Mouse (Mus musculus): ENCODE results near the gene Canx.
"Not testable (repeated sequence)": the region's sequence is repeated elsewhere in the genome, so short reads cannot be mapped to it uniquely, and the experiment has no call there.

The Canx gene

DNA sequence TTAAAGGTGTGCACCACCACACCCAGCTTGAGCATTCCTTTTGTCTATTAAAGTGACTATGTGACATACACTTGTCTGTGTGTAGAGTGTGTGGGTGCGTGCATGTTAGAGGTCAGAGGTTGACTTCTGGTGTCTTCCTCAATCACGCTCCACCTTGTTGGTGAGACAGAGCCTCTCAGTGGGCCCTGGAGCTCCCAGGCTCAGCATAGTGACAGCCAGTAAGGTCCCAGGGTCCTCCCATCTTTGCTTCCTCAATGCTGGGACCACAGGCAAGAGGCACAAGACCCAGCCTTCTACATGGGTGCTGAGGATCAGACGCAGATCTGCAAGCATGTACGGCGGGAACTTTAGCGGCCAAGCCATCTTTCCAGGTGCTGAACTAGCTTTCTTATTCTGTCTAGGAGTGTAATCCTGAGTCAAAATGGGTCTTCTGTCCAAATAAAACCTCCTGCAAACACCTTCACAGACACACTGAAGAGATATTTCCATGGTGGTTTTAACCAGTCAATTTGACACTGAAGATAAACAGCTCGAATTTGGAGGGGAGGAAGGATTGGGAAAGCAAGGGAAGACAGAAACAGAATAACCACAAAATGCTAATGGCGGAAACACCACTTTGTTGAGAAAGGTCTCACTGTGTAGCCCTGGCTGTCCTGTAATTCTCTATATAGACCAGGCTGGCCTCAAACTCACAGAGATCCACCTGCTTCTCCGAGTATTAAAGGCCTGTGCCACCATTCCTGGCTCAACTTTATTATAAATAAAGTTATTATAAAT, 21.0 kb upstream of the Canx start:
- in situ Hi-C loops (cut with MboI; ENCODE audit: low pct_unique_long_range_greater_than_20kb in 1 of 2, low sequenced_read_pairs in 2 of 2, unreplicated experiment in 1 of 2), result no loop called here

DNA sequence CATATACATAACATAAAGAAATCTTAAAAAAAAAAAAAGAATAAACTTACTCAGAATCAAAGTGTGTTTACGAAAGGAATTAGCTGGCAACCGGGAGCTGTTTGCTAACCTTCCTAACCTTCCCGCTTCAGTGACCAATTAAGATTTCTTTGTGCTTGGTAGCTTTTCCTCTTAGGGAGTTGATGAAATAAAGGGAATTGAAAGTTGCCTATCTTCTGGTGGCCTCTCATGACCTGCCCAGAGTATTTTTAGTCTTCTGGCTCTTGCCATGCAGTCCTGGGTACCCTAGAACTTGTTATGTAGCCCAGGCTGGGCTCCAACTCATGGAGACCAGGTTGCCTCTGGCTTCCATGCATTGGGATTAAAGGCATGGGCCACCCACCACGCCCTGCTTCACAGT, 20.0 kb upstream of the Canx start:
- in situ Hi-C loops (cut with MboI; ENCODE audit: low pct_unique_long_range_greater_than_20kb in 1 of 2, low sequenced_read_pairs in 2 of 2, unreplicated experiment in 1 of 2), result no loop called here

DNA sequence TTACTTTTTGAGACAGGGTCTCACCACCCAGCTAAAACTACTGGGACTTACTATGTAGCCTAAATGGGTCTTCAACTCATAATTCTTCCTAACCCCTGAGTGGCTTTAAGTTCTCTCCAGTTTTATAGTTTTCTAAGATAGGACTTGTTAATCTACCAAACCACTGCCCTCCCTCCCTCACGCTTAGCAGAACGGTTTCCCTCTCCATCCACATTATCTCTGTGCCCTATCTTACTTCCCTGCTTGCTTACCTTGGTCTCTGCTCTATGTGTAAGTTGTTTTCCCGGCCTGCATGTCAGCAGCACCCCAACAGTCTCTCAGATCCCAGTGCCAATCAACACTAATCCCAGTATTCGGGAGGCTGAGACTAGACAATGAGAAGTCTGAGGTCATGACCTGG, 11.4 kb upstream of the Canx start:
- in situ Hi-C loops (cut with MboI; ENCODE audit: low pct_unique_long_range_greater_than_20kb in 1 of 2, low sequenced_read_pairs in 2 of 2, unreplicated experiment in 1 of 2), result no loop called here

DNA sequence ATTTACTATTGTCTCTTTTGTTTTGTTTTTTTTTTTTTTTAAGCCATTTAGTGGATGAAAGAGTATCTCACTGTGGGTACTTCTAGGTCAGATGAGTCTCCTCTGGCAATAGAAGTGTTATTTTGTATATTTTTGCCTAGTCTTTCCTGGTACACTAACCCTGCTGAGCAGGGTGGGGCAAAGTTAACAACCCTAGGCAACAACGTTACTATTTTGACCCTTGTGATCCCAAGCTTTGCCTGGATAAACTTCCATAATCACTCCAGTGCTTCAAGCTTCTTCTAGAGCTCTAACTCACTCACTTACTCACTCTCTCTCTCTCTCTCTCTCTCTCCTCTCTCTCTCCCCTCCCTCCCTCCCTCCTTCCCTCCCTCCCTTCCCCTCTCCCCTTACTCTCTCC, 10.7 kb upstream of the Canx start:
- in situ Hi-C loops (cut with MboI; ENCODE audit: low pct_unique_long_range_greater_than_20kb in 1 of 2, low sequenced_read_pairs in 2 of 2, unreplicated experiment in 1 of 2), result no loop called here

DNA sequence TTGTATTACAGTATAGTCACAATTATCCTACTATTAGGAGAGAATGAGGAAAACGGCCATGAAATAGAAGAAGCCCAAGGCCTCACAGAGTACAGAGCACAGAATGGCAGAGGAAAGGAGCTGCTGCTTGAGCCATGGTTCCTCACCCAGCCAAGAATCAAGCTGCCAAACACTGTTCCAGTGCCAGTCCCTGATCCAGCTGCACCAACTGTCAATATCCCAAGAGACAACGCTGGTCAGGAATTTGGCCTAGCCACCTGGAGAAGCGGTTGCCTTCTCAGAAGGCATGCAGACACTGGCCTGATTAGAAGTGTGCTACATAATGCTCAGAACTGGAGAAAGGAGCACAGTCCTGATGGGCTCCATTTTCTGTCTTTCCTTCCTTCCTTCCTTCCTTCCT, 7.7 kb upstream of the Canx start:
- in situ Hi-C loops (cut with MboI; ENCODE audit: low pct_unique_long_range_greater_than_20kb in 1 of 2, low sequenced_read_pairs in 2 of 2, unreplicated experiment in 1 of 2), result no loop called here

DNA sequence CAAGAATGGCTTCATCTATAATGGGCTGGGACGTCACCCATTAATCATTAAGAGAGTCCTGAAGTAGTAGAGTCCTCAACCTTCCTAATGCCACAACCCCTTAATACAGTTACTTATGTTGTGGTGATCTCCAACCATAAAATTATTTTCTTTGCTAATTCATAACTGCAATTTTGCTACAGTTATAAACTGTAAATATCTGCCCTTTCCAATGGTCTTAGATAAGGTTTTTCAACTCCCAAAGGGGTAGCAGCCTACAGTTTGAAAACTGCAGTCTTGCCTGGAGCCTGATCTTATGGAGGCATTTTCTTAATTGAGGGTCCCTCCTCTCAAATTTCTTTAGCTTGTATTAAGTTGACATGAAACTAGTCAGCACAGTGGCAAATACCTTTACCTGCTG, 3.9 kb upstream of the Canx start:
- in situ Hi-C loops (cut with MboI; ENCODE audit: low pct_unique_long_range_greater_than_20kb in 1 of 2, low sequenced_read_pairs in 2 of 2, unreplicated experiment in 1 of 2), result no loop called here

DNA sequence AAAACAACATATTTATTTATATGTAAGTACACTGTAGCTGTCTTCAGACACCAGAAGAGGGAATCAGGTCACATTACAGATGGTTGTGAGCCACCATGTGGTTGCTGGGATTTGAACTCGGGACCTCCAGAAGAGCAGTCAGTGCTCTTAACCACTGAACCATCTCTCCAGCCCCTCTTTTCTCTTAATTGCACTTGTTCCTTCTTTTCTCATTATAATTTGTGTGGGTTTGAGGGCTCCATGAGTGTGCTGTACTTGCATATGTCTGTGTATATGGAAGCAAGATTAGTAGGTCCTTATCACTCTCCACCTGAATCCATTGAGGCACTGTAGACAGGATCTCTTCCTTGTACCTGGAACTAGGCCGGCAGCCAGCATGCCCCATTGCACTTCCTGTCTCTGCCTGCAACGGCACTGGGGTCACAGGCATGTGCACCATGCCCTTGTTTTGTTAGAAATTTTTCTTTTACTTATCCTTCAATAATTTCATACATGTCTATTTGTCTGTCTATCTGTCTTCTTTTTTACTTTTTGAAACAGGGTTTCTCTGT, 2.7 kb upstream of the Canx start:
- in situ Hi-C loops (cut with MboI; ENCODE audit: low pct_unique_long_range_greater_than_20kb in 1 of 2, low sequenced_read_pairs in 2 of 2, unreplicated experiment in 1 of 2), result no loop called here

DNA sequence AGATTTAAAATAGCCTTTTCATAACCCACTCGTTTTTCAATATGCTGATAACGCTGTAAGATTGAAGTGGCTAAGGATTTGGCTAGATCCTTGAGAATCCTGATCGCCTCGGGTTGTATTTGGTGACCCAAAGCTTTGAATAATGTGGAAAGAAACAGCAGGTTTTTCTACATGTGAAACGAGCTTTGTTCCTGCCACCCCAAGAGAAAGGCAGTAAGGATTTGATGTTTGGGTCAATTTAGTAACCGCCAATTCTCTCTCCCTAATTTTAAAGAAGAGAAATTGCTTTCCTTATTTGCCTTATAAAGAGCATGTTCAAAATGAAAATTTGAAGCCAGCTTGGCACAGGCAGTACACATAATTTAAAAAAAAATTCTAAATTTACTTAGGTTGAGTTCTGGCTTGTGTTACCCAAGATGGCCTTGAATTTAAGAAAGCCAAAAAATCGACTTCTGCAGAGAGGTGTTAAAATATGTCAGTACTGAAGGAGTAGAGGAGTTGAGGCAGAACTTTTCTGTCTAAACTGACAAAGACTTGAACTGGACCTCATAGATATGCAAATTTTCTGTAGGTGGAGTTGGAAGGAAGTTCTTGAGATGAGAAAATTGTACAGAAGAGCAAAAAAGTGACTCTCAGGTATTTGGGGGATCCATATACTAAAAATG, 961 bp upstream of the Canx start:
- in situ Hi-C loops (cut with MboI; ENCODE audit: low pct_unique_long_range_greater_than_20kb in 1 of 2, low sequenced_read_pairs in 2 of 2, unreplicated experiment in 1 of 2), result no loop called here

DNA sequence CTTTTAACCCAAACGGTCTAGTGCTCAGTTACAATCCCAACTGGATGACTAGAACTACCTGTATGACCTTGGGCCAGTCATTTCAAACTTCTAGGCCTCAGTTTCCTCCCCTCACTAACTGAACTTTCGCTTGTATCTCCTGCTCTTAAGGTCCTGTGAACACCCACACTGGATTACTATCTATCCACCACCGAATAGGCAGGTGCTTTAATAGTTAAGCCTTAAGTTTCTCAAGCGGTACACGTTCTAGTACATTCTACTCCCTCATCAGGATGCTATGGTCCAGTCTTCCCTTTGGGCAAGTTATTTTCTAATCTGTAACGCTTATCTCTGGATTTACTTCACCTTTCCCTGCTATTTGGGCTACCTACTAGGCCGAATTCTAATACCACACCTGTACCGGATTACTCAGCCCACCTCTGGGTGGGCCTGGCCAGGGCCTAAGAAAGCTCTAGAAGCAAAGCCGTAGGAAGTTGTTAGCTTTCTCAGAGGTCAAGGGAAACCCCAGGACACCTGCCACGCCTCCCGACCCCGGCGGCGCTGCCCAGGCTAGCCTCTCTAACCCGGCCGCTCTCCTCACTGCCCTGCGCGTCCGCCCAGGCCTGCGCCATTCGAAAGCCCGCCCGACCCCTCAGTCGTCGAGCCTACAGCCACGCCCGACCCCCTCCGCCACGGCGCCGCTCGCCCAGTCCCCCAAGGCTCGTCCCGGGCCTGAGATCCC, 562 bp downstream of the Canx start:
- in situ Hi-C loops (cut with MboI; ENCODE audit: low pct_unique_long_range_greater_than_20kb in 1 of 2, low sequenced_read_pairs in 2 of 2, unreplicated experiment in 1 of 2), result no loop called here

DNA sequence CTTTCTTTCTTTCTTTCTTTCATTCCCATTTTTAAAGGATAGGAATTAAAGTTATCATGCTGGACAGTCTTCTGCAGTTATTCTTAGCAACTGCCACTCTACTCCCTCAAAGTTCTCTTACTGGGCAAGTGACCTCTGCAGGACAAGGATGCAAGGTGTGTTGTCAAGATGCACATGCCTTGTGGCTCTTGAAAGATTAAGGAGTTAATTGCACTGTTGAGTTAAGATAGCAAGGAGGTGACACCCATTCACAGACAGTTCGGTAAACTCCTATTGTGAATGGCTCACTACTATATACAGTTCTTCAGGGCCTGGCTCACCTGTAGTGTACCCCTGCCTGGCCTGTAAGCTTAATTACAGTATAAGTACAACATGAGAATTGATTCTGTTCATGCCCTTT, 1.6 kb downstream of the Canx start:
- in situ Hi-C loops (cut with MboI; ENCODE audit: low pct_unique_long_range_greater_than_20kb in 1 of 2, low sequenced_read_pairs in 2 of 2, unreplicated experiment in 1 of 2), result no loop called here

DNA sequence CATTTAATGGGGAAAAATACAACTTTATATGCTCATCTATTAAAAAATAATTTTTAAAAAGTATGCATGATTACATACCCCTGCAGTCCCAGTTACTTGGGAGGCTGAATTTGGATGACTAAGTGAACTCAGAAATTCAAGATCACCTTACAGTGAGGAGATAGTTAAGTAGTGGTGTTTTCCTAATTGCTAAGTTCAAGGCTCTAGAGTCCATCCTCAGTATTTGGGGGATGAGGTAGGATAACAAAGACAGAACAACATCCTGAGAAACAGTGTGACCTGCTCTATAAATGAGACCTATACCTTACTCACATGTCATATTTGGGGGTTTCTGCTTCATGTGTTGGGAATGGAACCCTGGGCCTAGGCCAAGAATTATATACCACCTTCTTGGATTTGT, 3.1 kb downstream of the Canx start:
- in situ Hi-C loops (cut with MboI; ENCODE audit: low pct_unique_long_range_greater_than_20kb in 1 of 2, low sequenced_read_pairs in 2 of 2, unreplicated experiment in 1 of 2), result no loop called here

DNA sequence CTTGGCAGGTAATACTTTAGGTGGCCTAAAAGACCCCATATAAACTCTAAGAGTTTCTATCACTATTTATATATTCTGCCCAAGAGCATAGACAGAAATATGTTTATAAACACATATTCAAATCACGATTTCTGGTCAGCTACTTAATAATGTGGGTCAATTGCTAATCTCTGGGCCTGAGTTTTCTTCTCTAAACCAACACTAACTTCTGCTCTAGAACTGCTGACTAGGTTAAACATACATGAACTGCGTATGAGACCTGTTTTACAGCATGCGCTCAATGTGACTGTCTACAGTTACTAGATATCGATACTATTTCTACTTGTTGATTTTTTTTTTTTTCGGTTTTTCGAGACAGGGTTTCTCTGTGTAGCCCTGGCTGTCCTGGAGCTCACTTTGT, 4.2 kb downstream of the Canx start:
- in situ Hi-C loops (cut with MboI; ENCODE audit: low pct_unique_long_range_greater_than_20kb in 1 of 2, low sequenced_read_pairs in 2 of 2, unreplicated experiment in 1 of 2), result no loop called here

DNA sequence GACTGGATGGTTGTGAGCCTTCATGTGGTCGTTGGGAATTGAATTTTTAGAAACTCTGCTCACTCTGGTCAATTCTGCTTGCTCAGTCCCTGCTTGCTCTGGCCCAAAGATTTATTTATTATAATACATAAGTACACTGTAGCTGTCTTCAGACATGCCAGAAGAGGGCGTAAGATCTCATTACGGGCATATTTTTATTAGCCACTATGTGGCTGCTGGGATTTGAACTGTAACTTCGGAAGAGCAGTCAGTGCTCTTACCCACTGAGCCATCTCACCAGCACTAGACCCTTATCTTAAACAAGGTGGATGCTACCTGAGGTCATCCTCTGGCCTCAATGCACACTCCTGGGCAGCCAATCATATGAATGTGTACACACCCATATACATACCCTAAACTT, 6.1 kb downstream of the Canx start:
- in situ Hi-C loops (cut with MboI; ENCODE audit: low pct_unique_long_range_greater_than_20kb in 1 of 2, low sequenced_read_pairs in 2 of 2, unreplicated experiment in 1 of 2), result not testable (repeated sequence)

DNA sequence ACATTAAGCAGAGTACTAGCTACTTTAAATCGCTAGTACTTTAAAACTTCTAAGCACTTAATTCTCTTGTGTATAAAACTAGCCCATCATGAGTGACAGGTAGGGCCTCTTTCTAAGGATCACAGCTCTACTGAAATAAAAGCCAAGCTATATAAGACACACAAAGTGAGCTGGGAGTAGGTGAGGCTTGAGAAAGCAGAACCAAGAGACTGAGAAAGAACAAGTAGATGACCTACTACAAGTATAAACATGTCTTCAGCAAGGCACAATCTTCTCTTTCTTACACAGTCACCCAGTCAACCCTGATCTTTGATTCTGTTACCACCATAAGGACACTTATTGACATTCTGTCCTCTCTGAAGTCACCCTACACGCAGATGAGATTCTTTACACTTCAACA, 12.7 kb downstream of the Canx start:
- in situ Hi-C loops (cut with MboI; ENCODE audit: low pct_unique_long_range_greater_than_20kb in 1 of 2, low sequenced_read_pairs in 2 of 2, unreplicated experiment in 1 of 2), result no loop called here

DNA sequence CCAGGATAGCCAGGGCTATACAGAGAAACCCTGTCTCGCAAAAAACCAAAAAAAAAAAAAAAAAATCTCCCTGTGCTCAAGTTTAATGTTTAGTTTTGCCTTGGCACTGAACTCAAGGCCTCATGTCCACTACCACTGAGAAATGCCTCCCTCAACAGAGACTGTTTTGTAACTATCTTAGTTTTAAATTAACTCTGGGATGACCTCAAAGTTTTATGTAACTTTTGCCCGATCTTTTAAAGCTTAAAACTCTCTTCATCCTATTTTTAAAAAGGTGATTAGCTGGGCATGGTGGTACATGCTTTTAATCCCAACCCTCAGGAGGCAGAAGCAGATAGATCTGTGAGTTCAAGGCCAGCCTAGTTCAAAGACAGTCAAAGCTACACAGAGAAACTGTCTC, 22.1 kb downstream of the Canx start:
- in situ Hi-C loops (cut with MboI; ENCODE audit: low pct_unique_long_range_greater_than_20kb in 1 of 2, low sequenced_read_pairs in 2 of 2, unreplicated experiment in 1 of 2), result no loop called here

DNA sequence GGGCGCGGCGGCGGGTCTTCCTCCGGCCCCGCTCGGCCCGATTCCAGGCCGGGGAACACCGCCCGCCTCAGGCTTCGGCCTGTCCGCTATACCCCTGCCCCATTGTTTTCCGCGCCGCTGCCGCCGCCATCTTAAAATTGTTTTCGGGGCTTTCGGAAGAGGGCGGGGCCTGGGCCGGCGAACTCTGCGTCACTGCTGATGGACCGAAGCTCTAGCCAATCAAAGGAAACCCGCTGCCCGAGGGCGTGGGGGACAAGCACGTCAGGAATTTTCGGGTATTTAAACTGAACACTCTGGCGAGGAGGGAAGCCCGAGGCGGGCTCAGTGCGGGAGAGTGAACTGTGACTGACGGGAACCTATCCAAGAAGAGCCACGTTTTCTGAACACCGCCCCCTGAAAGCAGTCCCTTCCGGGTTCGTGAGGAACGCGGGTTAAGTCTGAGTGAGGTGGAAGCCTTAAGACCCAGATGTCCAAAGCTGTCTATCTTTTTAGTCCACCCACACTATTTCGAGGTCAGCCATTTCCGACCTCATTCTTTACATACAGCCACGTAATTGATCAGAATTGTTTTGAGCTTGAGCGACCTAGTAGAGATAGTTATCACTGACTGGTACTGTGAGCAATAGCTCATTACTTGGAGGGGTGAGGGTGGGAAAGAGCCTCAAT, 33.1 kb downstream of the Canx start, which contains the start of gene Maml1:
Gene Maml1, minus strand, starts transcription at position 122 of the 666 bp plus-strand sequence.
- in situ Hi-C loops (cut with MboI; ENCODE audit: low pct_unique_long_range_greater_than_20kb in 1 of 2, low sequenced_read_pairs in 2 of 2, unreplicated experiment in 1 of 2), result no loop called here

DNA sequence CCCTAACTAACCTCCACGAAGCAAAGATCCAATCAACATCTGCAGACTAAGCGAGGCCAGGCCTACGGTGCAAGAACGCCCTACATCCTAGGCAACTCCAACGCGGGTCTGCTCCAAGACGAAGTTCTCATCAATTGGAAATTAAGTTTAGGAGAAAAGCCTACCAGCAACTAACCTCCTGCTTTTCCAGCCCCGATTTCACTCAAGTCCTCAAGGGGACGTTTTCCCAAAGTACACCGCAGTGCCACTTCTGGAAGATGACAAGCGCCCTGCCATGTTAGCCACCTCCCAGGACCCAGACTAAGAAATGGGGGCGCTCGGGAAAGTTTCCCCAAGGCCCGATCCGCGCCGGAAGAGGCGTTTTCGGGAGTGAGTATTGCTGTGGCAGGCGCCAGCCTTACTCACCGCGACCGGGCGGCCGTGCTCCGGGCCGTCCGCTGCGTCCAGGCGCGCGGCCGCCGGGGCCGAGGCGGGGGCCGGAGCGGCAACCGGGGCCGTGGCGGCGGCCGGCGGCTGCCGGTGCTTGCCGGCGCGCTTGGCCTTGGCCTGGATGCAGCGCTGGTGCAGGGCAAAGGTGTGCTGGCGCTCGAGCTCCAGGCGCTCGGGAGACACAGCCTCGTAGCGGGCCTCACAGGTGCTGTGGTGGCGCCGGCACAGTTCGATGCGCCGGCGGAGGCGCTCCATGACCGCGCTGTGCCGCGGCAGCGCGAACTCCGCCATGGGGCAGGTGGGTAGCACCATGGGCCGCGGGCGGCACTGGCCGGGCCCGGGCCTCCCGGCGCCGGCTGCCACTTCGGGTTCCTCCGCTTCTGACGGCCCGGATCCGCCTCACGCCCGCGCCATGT, 33.9 kb downstream of the Canx start:
- in situ Hi-C loops (cut with MboI; ENCODE audit: low pct_unique_long_range_greater_than_20kb in 1 of 2, low sequenced_read_pairs in 2 of 2, unreplicated experiment in 1 of 2), result no loop called here
